Mouse (Mus musculus): ENCODE results near the gene Nxpe4. TPM values are rescaled to one million over a fixed set of nuclear protein-coding genes. Genes with fewer than 3 reads are reported as not detected.

Nxpe4 gene
- 0.46 TPM for polyA plus RNA-seq (2017; shearing (Covaris generic))

GRCm38 (mm10) chr9:48161505-48162192 is at the start of gene Nxpe4:
Gene Nxpe4 (plus strand): TSS chr9:48162023.

GRCm38 (mm10) chr9:48353148-48353698 is 191.4 kb downstream of the Nxpe4 start, which contains the start of gene Nxpe2:
Gene Nxpe2 (minus strand): TSS chr9:48353454.

Other genes with a start within 250 kb of the Nxpe4 start
- gene Nxpe2, start 191.4 kb downstream of the Nxpe4 start, polyA plus RNA-seq (2017; shearing (Covaris generic)), result 1.1 TPM